Mouse (Mus musculus) small intestine, adult 2 months (tissue): ENCODE data around the gene Nkx2-3. TPM values are rescaled to one million over a fixed set of nuclear protein-coding genes. Genes with fewer than 3 reads are reported as not detected.
A peak's percentile ranks its signal among the peaks of the same experiment; 100 is the strongest.

Experiments used
- H3K27ac ChIP-seq: fragments of 200-500 bp; 2 replicates; pipeline ENCODE4 v1.5.1; 2012; ENCODE audit warnings: low read depth, low read length, control low read depth, inconsistent platforms; ENCODE audit not compliant: insufficient read depth
- H3K27me3 ChIP-seq: fragments of 200-500 bp; 2 replicates; pipeline ENCODE4 v1.6.1; 2012; ENCODE audit warnings: mild to moderate bottlenecking, moderate library complexity, low read length, inconsistent platforms; ENCODE audit not compliant: control insufficient read depth, insufficient read depth
- H3K36me3 ChIP-seq: fragments of 200-500 bp; 2 replicates; pipeline ENCODE4 v1.6.1; 2012; ENCODE audit warnings: mild to moderate bottlenecking, low read length, control low read depth, inconsistent platforms; ENCODE audit not compliant: control insufficient read depth, insufficient read depth
- H3K4me1 ChIP-seq: fragments of 200-500 bp; 2 replicates; pipeline ENCODE4 v1.6.1; 2012; ENCODE audit warnings: low read length, inconsistent platforms, mixed read lengths; ENCODE audit not compliant: control insufficient read depth, insufficient read depth, insufficient read length
- H3K4me3 ChIP-seq: fragments of 200-500 bp; 2 replicates; pipeline ENCODE4 v1.5.1; 2012; ENCODE audit warnings: low read depth, mild to moderate bottlenecking, control low read depth, inconsistent platforms, low read length, moderate library complexity
- CTCF ChIP-seq: fragments of 200-500 bp; IDR thresholded peaks from 2 replicates; pipeline ENCODE4 v1.5.1; 2012; ENCODE audit warnings: low read depth, mild to moderate bottlenecking, control low read depth, inconsistent platforms, low read length, moderate library complexity, mixed read lengths; ENCODE audit not compliant: insufficient replicate concordance, insufficient read length; ENCODE audit errors: extremely low read depth
- POLR2A ChIP-seq: fragments of 200-500 bp; IDR thresholded peaks from 2 replicates; pipeline ENCODE4 v1.6.1; 2012; ENCODE audit warnings: low read depth, mild to moderate bottlenecking, control low read depth, inconsistent platforms, low read length, moderate library complexity
- WGBS: fragments of 180-500 bp; shearing (Covaris S2); methylation state at CpG from one replicate; pipeline ENCODE4 v1.1.7; 2018; 5-methylcytosine and 5-hydroxymethylcytosine counted together
- polyA plus RNA-seq: library from polyadenylated mRNA; depleted of rRNA; stranded (reverse); fragments of >200 nt; gene quantifications from 2 replicates; pipeline ENCODE4 v1.2.3, GENCODE M21; 2012

Gene Nkx2-3
- polyA plus RNA-seq, 1 experiment = 24.9 TPM

- Histone ChIP-seq H3K36me3 (peaks cover 2% of the 10 kb centered on the region; the same call in 1 of the 2 replicates), H3K4me1 (peaks cover 13% of the 10 kb centered on the region), H3K27ac (peak overlapping the region; percentile 69; the same call in 1 of the 2 replicates), H3K4me3 (peak overlapping the region; percentile 63), H3K27me3 (peaks cover 86% of the 10 kb centered on the region)
- TF ChIP-seq CTCF (no peak), POLR2A (no peak)
- WGBS = 8% methylated on average over 32 of the region's 32 CpGs
Measured at GRCm38 (mm10) chr19:43610341-43610848, 1.7 kb upstream of the Nkx2-3 start.

GRCm38 (mm10) chr19:43611110-43611509 is 1.0 kb upstream of the Nkx2-3 start:
- TF ChIP-seq CTCF (no peak), POLR2A (no peak)
- peak overlapping the region; percentile 80 for H3K27ac ChIP-seq
- H3K4me1 ChIP-seq = peaks cover 13% of the 10 kb centered on the region
- H3K4me3 ChIP-seq = peak overlapping the region; percentile 45
- 29% methylated on average over 8 of the region's 8 CpGs for WGBS
- H3K36me3 ChIP-seq = peaks cover 4% of the 10 kb centered on the region; the same call in 1 of the 2 replicates
- peaks cover 87% of the 10 kb centered on the region for H3K27me3 ChIP-seq

GRCm38 (mm10) chr19:43611561-43611960 is 564 bp upstream of the Nkx2-3 start:
- Histone ChIP-seq H3K27me3 (peaks cover 87% of the 10 kb centered on the region), H3K4me3 (peak overlapping the region; percentile 72), H3K36me3 (peaks cover 4% of the 10 kb centered on the region; the same call in 1 of the 2 replicates), H3K4me1 (peaks cover 17% of the 10 kb centered on the region), H3K27ac (peak overlapping the region; percentile 80)
- TF ChIP-seq POLR2A (no peak), CTCF (no peak)
- WGBS = 24% methylated on average over 12 of the region's 12 CpGs

- TF ChIP-seq POLR2A (no peak), CTCF (no peak)
- Histone ChIP-seq H3K4me3 (peak overlapping the region; percentile 72), H3K36me3 (peaks cover 4% of the 10 kb centered on the region; the same call in 1 of the 2 replicates), H3K27me3 (peaks cover 86% of the 10 kb centered on the region), H3K27ac (peak overlapping the region; percentile 76), H3K4me1 (peaks cover 17% of the 10 kb centered on the region)
- WGBS = 3% methylated on average over 23 of the region's 23 CpGs
Measured at GRCm38 (mm10) chr19:43612501-43612971, 411 bp downstream of the Nkx2-3 start.

- TF ChIP-seq POLR2A (no peak), CTCF (no peak)
- Histone ChIP-seq H3K36me3 (peaks cover 4% of the 10 kb centered on the region; the same call in 1 of the 2 replicates), H3K27ac (peak overlapping the region; percentile 76; the same call in 1 of the 2 replicates), H3K4me3 (peak overlapping the region; percentile 72), H3K4me1 (peaks cover 17% of the 10 kb centered on the region), H3K27me3 (peaks cover 89% of the 10 kb centered on the region)
- WGBS = 7% methylated on average over 26 of the region's 26 CpGs
Measured at GRCm38 (mm10) chr19:43613293-43614130, 1.4 kb downstream of the Nkx2-3 start.

GRCm38 (mm10) chr19:43614341-43615073 is 2.4 kb downstream of the Nkx2-3 start:
- Histone ChIP-seq H3K4me1 (peaks cover 17% of the 10 kb centered on the region), H3K36me3 (peaks cover 4% of the 10 kb centered on the region; the same call in 1 of the 2 replicates), H3K4me3 (peak overlapping the region; percentile 59), H3K27me3 (peaks cover 92% of the 10 kb centered on the region), H3K27ac (peak overlapping the region; percentile 65)
- WGBS = under 1% methylated on average over 92 of the region's 92 CpGs
- TF ChIP-seq POLR2A = no peak
- TF ChIP-seq CTCF = no peak

- TF ChIP-seq CTCF = no peak
- no peak for TF ChIP-seq POLR2A
- Histone ChIP-seq H3K4me3 (peak overlapping the region; percentile 59), H3K27me3 (peaks cover 92% of the 10 kb centered on the region), H3K27ac (peak overlapping the region; percentile 65), H3K4me1 (peaks cover 17% of the 10 kb centered on the region), H3K36me3 (peaks cover 4% of the 10 kb centered on the region; the same call in 1 of the 2 replicates)
- 1% methylated on average over 20 of the region's 20 CpGs for WGBS
Measured at GRCm38 (mm10) chr19:43615074-43615445, 2.9 kb downstream of the Nkx2-3 start.
